Mouse (Mus musculus) lung, postnatal 0 days (tissue): ENCODE data around the gene Selenof.

ENCODE experiments used
- CTCF ChIP-seq: IDR thresholded peaks from 2 replicates; pipeline ENCODE4 v1.5.1; 2016; ENCODE audit warnings: antibody characterized with exemption, mild to moderate bottlenecking
- EP300 ChIP-seq: IDR thresholded peaks from 2 replicates; pipeline ENCODE4 v1.6.1; 2016; ENCODE audit warnings: antibody characterized with exemption, mild to moderate bottlenecking, control low read depth

DNA sequence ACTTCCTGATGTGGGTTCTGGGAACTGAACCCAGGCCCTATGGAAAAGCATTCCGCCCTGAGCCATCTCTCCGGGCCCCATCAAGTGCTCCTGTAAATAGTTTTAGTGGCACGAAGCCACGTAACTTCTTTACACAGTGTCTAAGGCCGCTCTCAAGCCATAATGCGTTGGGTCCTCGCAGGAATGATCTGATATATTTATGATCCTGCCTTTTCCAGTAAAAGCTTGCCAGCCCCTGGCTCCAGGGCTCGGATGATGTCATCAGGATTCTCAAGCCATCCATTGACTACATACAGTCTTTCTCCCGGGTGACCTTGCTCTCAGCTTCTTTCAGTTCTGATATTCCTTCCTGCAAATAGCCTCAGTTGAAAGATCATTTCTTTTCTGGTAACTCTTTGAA is 45.4 kb downstream of the Selenof start:
- no peak for TF ChIP-seq CTCF
- no peak for TF ChIP-seq EP300
